Mouse (Mus musculus): Measurements from ENCODE around the gene Patj.

Patj gene

DNA sequence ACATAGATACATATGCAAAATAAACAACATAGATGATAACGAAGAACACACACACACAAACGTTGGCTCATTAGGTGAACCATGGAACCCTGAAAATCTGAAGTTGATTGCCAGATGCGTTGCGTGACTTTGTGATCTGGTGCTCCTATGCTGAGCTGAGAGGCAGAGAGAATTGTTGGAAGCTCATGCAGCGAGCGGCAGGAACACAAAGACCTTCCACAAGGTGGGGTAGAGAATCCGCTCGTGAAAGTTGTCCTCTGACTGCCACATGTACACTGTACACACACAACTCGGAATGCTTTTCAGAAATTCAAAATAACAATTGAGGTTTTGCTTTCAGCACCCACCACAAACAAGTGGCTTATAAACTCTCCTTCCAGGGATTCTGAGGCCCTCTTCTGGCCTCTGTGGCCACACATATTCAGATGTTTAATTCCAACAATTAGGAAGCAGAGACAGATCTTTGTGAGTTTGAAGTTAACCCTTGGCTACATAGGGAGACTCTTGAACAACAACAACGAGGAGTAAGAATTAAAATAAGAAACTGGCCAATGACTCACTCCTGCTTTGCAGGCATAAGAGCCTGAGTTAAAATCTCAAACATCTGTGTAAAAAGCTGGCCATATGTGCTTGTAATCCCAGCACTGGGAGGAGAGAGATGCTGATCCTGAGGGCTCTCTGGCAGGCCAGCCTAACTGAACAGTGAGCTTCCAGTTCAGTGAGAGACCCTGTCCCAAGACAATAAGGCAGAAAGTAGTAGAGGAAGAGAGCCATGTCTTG, 116.6 kb downstream of the Patj start:
- DNase-seq = no peak

DNA sequence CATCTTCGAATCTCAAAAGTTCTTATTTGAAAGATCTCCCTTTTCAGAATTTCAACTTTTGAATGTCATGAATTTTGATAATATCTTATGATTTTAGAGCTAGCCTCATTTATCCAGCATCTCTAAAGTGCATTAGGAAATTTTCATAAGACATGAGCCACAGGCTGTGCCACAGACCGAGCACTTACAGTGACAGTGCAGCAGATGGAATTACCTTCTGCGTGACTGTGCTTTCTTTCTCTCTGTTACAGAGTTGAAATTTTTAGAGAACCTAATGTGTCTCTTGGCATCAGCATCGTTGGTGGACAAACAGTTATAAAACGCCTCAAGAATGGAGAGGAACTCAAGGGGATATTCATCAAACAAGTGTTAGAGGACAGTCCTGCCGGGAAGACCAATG, 124.9 kb downstream of the Patj start:
- DNase-seq = no peak

DNA sequence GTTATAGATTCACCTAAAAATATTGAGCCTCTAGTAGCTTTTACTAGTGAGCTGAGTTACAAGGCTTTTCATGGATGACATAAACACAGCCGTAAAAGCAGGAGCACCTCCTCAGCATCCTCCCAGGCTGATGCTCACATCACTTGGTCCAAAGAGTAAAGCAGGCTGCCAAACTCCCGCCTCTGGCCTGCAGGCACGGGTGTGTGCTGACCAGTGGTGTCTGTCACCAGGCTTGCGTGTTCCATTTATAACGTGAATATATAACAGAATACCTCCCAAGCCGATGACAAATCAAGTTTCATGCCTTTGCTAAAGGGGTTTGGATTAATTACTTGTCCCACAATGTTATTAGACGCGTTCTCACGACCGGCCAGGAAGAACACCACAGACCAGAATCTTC, 128.9 kb downstream of the Patj start:
- no peak for DNase-seq

DNA sequence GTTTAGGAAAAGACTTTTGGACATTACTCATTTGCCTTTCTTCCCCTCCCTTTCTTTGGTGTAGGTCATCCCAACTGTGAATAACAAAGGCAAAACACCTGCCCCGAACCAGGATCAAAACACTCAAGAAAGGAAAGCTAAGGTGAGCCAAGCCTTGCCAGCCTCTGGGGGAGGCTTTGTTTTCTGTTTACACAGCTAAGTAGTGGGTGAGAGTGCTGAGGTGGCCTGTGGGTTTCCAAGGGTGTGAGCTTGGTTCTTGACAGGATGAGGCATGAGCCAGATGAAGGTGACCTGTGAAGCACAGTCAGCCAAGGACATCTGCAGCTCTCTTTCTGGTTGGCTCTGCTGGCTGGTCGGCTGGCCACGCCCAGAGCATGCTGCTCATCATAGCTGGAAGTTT, 139.9 kb downstream of the Patj start:
- no peak for DNase-seq

DNA sequence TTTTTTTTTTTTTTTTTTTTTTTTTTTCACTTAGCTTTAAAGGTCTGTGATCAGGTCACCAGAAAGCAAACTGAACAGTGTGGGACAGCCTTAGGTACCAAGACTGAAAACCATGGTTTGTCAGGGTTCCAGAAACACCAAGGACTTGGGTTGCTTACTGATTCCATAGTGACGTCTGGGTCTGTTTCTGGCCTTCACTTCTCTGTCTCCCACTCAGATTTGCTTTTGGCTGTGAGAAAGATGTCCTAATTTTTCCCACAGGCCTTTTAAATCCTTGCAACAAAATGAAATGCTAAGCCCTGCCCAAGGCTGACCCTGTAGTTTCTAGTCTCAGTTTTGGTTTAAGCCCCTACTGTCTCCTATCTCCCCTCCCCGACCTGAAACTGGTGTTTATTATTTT, 146.0 kb downstream of the Patj start:
- DNase-seq = no peak

DNA sequence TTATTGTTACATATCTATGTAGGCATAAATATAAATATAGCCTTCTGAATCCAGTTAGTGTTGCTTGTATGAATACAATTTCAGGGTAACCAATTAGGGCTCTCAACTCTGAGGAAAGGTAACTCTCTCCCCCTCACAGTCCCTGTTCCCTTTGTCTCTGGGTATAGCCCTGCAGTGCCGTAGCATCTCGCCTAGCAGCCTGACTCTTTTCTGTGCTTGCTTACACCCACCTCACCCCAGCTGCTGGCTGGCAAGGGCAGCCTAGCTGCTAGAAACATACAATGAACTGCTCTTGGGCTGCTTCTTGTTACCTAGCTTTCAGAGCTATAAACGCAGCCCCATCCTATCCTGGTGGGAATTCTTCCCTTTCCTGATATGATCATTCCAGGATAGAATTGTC, 147.4 kb downstream of the Patj start:
- DNase-seq = no peak

DNA sequence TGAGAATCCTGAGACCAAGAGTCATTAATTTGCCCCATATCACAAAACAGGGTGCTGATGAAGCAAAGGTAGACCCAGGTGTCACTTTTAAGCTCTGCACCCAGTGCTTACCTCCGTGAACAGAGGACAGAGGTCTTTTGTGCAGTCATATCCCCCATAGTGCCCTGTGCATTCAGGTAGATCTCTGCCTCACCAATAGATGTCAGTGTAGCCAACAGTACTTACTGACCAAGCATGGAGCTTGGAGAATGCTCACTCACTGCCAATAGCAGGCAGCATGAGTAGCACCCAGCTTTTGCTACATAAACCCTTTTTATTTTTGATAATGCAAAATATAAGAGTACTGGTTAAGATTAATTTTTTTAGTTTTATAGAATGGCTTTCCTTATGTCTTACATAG, 149.8 kb downstream of the Patj start:
- DNase-seq = peak; percentile 12

DNA sequence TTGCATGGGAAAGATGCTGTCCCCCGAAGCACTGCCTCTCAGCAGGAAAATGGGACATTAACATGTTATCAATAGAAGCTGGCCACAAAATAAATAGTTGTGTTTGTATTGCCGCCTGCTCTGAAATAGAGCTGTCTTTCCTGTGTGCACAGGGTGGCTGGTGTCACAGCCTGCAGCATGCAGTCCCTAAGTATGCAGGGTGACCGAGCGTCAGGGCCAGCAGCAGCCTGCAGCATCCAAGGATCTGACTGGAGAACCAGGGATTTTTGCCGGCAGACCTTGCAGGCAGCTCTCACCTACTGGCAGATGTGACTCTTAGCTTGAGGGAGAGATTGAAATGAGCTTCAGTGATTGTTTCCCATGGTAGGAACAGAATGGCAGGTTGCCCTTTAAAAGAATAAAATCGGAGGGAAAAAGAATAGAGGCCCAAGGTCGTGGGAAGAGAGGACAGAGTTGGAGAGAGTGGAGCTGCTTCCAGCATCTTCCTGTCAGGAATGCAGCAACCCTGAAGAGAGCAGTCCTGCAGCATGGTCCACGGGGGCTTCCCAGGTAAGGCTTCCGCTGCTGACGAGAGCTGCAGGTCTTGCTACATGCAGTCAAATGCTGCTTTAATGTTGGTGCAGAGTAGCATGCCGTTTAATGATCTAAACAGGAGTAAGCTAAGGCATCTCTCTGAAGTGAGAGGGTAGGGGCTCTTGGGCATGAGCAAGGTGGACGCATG, 151.0 kb downstream of the Patj start:
- DNase-seq = no peak

DNA sequence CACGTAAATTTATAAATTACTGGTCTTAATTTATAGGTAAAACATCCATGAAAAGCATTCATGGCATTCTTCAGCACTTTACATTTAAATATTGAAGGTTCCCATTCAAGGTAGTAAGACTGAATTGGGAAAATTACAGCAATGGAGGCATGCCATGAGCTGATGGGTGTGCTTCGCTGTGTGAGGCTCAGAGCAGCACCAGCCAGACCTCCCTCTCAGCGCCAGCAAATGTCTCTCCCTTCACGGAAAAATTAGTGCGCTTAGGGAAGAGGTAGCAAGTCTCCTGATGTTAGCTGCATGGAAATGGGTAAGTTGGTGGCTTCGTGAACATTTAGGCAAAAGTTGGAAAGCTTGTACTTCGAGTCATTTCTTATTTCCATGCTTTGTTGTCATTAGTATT, 153.9 kb downstream of the Patj start:
- no peak for DNase-seq

DNA sequence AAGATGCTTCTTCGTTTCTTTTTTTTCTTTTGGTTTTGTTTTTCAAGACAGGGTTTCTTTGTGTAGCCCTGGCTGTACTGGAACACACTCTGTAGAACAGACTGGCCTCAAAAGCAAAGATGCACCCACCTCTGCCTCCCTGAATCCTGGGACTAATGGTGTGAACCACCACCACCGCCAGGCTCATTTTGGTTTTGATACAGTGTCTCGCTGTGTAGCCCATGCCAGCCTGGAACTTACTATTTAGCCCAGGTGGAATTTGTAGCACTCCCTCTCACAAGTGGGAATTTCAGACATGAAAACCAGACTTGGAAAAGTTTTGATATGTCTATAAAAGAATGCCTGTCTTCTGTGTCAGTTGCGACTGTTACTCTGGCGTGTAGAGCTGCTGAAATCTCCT, 154.5 kb downstream of the Patj start:
- no peak for DNase-seq

DNA sequence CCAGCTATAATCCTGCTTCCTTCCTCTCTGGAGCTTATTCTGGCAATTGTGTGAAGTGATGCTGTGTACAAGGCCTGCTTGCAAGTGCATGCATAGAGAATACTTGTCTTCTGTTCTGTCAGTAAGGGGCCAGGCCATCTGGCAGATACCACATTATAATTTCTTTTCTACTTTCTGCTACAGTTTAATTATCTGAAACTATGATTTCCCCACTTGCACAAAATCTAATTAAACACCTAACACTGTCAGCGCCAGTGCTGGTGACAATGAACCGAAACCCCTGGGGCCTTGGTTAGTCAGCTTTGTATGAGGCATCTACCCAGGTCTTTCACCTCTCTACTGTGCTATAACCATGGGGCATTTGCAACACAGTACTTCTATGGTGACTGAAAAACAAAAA, 160.1 kb downstream of the Patj start:
- no peak for DNase-seq

DNA sequence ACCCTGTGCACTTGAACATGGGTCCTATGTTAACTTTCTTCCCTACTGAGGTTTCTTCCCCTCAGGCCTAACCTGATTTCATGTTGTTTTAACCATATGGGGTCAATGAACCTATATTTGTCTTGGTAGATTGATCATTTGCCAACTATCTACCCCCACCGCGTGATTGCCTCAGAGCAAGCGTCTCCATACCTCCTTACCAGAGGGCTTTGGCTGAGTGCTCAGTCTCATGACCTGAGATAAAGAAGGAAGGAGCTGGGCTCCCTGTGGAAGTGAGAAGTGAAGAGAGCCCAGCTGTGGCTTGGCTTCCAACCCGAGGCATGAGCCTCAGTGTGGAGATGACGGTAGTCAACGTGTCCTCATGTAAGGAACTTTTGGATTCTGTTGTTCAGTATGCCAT, 160.9 kb downstream of the Patj start:
- no peak for DNase-seq

DNA sequence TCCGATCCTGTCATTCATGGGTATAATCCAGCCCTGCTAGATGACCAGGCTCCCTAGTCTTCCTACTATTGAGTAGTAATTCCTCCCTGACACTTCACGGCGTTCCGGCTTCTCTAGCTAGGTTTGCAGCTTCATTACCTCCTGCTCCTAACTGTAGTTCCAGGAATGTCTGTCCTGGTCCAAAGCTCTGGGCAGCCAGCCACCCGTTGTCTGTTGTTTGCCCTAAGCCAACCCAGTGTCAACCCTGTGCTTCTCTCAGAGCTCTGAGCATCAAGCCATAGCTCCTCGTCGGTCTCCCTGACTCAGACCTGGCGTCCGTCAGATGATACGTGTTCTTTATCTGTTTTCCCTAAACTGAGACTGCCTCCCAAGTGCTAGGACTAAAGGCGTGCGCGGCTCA, 161.6 kb downstream of the Patj start:
- DNase-seq = no peak

DNA sequence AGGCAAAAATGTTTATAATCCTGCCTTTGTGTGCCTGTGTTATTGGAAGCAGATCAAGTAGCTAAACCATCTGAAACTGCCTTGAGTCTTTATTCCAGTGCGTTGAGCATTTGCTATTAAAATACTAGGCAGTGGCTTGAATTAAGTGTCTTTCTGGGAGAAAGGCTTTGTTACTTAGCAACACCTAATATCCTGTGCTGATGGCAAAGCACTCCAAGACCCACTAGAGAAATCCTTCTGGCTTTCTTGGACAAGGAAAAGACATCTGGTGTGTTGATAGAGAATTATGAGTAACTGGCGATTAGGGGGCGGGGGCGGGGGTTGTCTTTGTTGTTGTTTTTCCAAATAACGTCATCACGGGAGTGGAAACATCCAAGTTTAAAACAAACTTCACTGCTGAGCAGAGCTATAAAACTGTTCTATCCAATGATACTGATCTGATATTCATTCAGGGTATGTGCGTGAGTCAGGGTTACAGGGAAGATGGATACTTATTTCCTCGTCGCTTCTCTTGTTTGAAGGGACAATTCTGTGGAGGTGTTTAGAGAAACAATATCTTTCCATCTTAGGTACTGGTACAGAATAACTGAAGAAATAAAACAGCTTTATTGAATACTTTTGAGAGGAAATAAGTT, 164.7 kb downstream of the Patj start:
- DNase-seq = no peak

DNA sequence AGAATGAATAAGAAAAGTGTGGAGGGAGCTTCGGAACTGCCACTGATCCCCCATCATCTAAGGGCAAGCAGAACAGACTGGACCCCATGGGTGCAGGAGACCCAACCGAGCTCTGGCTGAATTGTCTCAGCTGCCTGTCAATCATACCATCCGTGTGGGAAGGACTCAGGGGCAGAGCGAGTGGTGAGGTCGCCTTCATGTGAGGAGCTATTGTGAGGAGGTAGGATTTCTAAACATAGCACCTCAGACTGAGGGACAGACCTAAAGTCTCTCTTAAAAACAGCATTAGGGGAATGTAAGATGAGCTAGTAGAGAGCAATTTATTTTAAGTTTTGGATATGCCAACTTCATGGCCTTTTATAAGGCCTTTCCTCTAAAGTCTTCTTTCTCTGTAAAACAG, 167.5 kb downstream of the Patj start:
- no peak for DNase-seq

DNA sequence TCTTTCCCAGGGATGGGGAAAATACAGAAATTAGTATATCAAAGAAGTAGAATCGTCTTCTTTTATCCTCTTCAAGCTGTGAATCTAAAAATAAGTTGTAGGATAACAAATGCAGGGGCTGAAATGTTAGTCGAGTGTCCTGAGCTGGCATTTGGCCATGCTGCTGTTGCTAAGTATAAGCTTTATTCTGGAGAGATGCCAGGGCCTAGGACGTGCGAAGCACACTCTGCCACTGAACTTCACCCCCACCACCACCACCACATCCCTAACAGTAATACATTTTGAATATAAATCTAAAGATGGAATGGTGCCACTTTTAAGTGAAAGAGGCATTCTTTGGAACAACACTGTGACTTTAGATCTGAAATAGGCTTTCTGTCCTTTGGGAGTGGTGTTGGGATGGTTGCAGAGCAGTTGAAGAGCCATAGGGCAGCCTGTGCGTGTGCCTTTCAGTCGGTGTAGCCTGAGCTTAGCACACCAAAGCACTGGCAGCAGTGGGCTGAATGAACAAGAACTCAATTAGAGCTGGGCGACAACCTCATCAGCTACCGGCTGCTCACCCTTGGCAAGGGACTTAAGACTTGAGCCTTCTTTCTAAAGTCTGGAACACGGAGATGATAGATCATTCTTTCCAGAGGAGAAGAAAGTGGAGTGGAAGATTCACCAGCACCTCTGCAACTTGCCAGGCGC, 168.1 kb downstream of the Patj start:
- DNase-seq = peak; percentile 40

DNA sequence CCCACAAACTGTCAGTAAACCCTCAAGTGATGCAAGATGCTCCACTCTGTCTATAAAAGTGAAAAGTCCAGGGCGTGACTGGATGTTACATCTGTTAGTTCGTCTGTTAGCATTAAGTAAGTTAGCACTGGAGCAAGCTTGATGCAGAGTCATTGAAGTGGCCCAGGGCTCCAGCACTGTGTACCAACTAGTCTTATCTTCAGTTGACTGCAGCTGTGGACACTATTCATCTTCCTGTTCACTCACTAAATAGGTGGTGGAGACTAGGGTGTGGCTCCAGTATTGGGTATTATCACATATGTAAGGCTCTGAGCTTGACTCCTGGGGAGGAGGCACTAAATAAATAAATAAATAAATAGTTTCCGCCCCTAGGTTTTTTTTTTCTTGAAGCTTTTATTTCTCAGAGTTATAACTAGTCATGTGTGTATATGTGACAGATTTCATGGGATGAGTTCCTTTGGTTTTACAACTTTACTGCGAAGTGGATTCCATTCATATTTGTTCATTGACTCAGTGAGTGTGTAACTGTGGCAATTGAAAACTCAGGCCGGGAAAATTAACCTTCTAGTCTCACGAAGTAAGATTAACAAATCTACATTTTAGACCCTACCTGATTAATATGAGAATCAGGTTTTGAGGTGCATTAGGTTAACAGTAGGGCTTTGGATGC, 168.7 kb downstream of the Patj start:
- no peak for DNase-seq

DNA sequence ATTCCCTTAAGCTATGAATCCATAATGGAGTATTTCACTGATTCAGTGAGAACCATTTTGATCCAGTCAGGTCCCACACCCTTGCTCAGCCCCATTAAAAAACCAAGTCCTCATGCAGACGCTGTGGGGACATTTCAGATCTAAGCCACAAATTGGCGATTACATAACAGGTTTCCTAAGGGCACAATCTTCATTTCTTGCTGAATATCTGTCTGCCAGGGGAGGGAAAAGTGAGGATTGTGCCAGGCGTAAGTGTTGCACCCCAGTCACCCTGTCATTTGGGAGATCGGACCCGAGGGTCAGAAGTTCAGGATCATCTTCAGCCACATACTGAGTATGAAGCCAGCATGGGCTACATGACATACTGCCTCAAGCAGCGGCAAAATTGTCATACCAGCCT, 171.2 kb downstream of the Patj start:
- DNase-seq = no peak

DNA sequence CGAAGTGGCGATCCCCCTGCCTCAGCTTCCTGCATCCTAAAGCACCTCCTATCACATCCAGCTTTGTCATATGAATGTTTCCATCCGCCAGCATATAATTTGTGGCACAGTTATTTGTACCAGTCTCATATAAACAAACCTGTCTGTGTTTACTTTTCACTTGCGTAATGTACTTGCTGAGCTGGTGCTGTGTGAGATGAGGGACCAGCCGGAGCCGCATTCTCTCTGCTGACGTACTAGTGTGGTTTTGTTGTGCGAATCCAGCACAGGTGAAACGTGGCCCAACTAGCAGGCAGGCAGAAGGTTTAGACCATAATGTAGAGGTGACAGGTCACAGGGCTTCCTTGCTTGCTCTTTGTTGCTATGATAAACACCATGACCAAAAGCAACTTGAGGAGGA, 171.9 kb downstream of the Patj start:
- DNase-seq = no peak

DNA sequence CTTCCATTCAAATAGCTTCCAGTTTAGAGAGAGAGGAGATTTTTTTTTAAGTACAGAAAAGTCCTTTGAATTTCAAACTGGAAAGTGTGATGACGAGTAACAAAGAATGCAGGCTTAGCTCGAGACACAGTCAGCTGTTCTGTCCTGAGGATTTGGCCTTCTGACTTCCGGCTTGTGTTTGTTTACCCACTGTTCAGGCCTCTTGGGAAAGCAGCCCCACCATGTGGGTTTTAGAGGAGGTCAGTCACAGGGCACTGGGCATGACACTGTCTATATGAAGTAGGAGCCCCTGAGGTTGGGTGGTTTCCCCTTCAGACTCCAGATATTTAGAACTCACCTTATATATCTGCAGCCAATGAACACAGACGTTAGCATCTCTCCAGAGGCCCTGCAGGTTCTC, 174.3 kb downstream of the Patj start:
- no peak for DNase-seq

DNA sequence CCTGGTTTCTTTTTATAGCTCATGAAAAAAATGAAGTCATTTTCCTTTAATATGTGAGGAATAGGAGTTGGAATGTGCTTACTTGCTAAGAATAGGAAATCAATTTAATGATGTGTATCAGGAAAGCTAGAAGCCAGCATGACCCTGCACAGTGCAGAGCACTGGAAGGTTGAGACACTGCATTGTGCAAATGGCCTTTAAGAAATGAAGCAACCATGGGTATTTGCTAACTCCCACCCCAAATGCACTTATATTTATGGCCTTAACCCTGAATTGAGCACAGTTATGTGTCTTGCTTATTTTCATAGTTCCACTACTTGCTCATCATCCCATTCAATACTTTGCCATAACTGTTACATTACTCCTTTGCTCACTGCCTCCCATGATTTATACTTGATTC, 181.7 kb downstream of the Patj start:
- no peak for DNase-seq

DNA sequence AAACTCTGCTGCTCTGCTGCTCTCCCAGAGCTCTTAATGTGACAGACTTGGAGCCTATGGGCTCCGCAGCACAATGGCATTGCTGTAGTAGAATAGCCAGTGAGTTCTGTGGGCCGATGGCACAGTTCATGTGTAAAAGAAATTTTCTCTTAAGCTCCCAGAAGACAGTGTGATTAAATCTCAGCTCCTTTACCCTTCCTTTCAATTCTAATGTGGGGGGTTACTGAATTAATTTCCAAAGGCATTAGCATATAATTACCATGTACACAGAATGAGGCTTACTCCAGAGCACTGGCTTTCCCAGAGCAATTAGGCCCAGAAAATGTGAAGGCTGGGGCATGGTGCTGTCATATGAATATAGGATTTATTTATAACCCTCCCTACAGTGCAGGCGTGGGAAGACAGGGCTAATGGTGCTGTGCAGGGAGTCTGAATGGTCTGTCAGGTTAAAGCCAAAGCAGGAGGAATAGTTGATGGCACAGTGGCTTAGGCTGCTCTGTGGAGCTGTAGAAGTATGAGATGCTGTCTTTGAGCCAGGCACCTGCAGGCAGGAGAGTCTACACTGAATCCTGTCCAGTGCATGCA, 182.5 kb downstream of the Patj start:
- DNase-seq = no peak

DNA sequence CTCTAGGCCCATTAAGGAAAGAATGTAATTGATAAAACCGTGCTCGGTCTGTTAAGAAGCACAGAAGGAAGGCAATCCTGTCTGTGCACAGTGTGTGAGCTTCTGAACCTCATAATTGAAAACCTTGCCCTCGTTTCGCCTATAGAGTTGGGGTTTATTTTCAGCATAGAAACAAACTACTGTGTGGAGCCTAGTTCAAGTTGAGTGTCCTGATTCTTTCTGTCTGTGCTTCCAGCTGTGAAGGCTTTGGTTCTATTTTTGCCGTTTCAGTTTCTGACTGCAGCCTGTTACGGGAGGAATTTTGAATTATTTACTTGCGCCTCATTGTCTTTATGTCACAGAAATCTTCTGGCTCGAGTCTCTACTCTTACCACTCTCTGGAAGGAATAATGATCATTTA, 185.9 kb downstream of the Patj start:
- DNase-seq = no peak

Measured in lung, postnatal 14 days (tissue).